Mouse (Mus musculus) ES-Bruce4 (cell line): ENCODE data around the gene Baiap2l1. TPM values are rescaled to one million over a fixed set of nuclear protein-coding genes. Genes with fewer than 3 reads are reported as not detected.

Source experiments
- H3K27ac ChIP-seq: 2 replicates; pipeline ENCODE4 v1.5.1; 2012; ENCODE audit warnings: low read length, inconsistent platforms; ENCODE audit not compliant: insufficient read depth
- H3K27me3 ChIP-seq: 2 replicates; pipeline ENCODE4 v1.6.1; 2012; ENCODE audit warnings: mild to moderate bottlenecking, low read length, inconsistent platforms; ENCODE audit not compliant: control insufficient read depth, poor library complexity, insufficient read depth, severe bottlenecking
- H3K36me3 ChIP-seq: 2 replicates; pipeline ENCODE4 v1.6.1; 2012; ENCODE audit warnings: inconsistent platforms, mild to moderate bottlenecking, low read length, moderate library complexity; ENCODE audit not compliant: control insufficient read depth, poor library complexity, insufficient read depth, severe bottlenecking
- H3K4me1 ChIP-seq: one replicate; pipeline ENCODE4 v1.8.1; 2011; ENCODE audit warnings: low read length; ENCODE audit not compliant: control insufficient read depth, insufficient read depth
- H3K4me3 ChIP-seq: 2 replicates; pipeline ENCODE4 v1.5.1; 2011; ENCODE audit warnings: low read depth, mild to moderate bottlenecking, low read length
- H3K9ac ChIP-seq: 2 replicates; pipeline ENCODE4 v1.6.1; 2012; ENCODE audit warnings: low read depth, mild to moderate bottlenecking, inconsistent platforms; ENCODE audit not compliant: poor library complexity, severe bottlenecking
- H3K9me3 ChIP-seq: replicated peaks from 2 replicates; pipeline ENCODE4 v1.6.1; 2012; ENCODE audit warnings: mild to moderate bottlenecking, low read length, inconsistent platforms; ENCODE audit not compliant: control insufficient read depth, poor library complexity, insufficient read depth, severe bottlenecking
- CTCF ChIP-seq: IDR thresholded peaks from one replicate; pipeline ENCODE4 v1.8.1; 2011; ENCODE audit warnings: low read depth, low read length
- EP300 ChIP-seq: IDR thresholded peaks from 2 replicates; pipeline ENCODE4 v1.6.1; 2011; ENCODE audit warnings: low read depth, low read length; ENCODE audit not compliant: insufficient read depth
- POLR2A ChIP-seq: IDR thresholded peaks from one replicate; pipeline ENCODE4 v1.8.1; 2011; ENCODE audit warnings: low read length; ENCODE audit not compliant: insufficient read depth
- polyA plus RNA-seq: library from polyadenylated mRNA; stranded (reverse); fragments of >200 nt; gene quantifications from 2 replicates; pipeline ENCODE4 v1.2.4, GENCODE M21; 2011; ENCODE audit warnings: low read depth; ENCODE audit not compliant: missing spikeins, insufficient read depth, insufficient read length

The Baiap2l1 gene
- polyA plus RNA-seq, 1 experiment: 18.2 TPM

DNA sequence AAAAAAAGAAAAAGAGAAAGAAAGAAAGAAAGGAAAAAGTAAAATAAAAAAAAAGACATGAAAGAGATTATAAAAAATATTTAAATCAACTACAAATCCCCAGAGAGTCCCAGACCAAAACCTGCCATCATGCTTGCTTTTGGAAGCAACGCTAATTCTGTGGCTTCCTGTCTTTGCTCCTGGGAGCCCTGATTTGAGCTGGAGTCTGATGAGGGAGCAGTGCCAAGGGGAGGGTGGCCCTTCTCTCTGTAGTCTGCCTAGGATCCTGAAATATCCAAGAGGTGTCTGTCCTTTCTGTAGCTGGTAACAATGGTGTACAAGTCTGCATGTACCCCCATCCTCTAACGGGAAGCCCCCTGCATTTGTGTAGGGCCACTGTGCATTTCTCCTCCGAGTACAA, 86.8 kb downstream of the Baiap2l1 start:
- no peak overlapping the region for H3K4me3 ChIP-seq
- TF ChIP-seq EP300 (no peak), CTCF (no peak), POLR2A (no peak)
- no peaks in the 10 kb centered on the region for H3K9me3 ChIP-seq
- no peaks in the 10 kb centered on the region for H3K27me3 ChIP-seq
- H3K36me3 ChIP-seq: 0 out of 2 replicates have a peak, but pooled peaks cover 2% of the 10 kb centered on the region
- H3K9ac ChIP-seq: no peak overlapping the region
- H3K4me1 ChIP-seq: no peaks in the 10 kb centered on the region
- H3K27ac ChIP-seq: no peak overlapping the region

DNA sequence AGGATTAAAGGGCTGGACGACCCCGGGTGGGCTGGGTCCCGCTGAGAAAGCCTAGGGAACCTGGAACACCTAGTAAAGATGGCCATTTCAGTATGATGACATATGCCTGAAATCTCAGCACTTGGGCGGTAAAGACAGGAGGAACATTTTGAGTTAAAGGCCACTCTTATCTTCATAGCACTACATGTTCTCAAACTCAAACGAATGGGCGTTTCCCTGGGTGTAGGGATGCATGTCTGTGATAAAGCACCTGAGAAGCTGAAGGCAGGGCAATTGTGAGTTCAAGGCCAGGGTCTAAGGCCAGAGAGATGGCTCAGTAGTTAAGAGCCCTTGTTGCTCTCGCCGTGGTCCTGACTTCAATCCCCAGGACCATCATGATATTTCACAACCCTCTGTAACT, 87.5 kb downstream of the Baiap2l1 start:
- Histone ChIP-seq H3K9me3 (no peaks in the 10 kb centered on the region), H3K9ac (no peak overlapping the region), H3K27me3 (no peaks in the 10 kb centered on the region), H3K4me1 (no peaks in the 10 kb centered on the region), H3K36me3 (0 out of 2 replicates have a peak, but pooled peaks cover 2% of the 10 kb centered on the region), H3K27ac (no peak overlapping the region), H3K4me3 (no peak overlapping the region)
- TF ChIP-seq POLR2A (no peak), EP300 (no peak), CTCF (no peak)

DNA sequence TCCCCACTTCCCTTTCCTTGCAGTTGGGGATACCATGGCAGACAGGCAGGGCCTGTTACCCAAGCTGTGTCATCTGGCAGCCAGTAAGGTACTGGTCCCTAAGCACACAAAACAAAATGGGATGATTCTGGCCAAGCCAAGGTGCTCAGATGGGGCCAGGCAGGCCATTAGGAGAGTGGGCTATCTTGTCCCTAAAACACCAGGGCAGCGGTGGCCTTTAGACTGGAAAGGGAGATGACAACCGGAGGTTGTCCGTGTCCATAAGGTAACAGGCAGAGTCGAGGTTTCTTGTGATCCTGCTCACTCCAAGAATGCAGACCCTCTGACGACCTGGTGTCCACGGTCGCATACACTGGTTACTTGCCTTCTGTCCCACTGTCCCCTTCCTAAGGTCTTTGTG, 88.0 kb downstream of the Baiap2l1 start:
- Histone ChIP-seq H3K27ac (no peak overlapping the region), H3K36me3 (0 out of 2 replicates have a peak, but pooled peaks cover 2% of the 10 kb centered on the region), H3K4me3 (no peak overlapping the region), H3K9ac (no peak overlapping the region), H3K4me1 (no peaks in the 10 kb centered on the region), H3K27me3 (no peaks in the 10 kb centered on the region), H3K9me3 (no peaks in the 10 kb centered on the region)
- TF ChIP-seq EP300 (no peak), POLR2A (no peak), CTCF (no peak)

DNA sequence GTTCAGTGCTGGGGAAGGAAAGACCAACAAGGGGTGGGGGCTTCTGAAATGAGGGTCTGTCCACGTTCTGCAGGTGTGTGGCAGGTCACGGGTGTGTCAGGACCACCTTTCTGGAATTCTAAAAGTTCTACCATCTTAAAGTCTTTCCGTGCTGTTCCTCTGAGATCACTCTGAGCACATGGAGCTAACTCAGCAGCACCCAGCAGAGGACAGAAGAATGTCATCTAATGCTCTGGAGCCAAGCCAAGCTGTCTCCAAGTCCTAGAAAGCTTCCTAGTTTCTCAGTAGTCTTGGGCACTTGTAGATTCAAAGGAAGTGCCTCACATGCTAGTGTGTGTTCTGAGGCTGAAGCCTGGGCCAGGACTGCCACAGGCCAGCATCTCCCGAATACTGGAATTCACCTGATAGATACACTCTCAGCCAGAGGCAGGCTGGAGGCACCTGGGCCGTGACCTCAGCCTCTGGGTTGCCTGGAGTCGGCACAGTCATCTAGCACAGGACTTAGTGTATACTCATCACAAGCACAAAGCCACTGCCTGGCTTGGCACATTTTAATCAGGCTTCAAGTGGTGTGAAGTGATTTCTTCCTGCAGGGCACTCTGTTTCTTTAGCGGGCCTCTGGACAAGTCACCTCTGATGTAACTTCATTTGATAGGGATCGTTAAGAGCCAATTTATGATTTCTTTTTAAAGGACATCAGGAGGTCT, 90.2 kb downstream of the Baiap2l1 start:
- Histone ChIP-seq H3K27ac (no peak overlapping the region), H3K9ac (no peak overlapping the region), H3K4me3 (no peak overlapping the region), H3K4me1 (peaks cover 4% of the 10 kb centered on the region), H3K36me3 (0 out of 2 replicates have a peak, but pooled peaks cover 2% of the 10 kb centered on the region), H3K9me3 (no peaks in the 10 kb centered on the region), H3K27me3 (no peaks in the 10 kb centered on the region)
- TF ChIP-seq EP300 (no peak), CTCF (no peak), POLR2A (no peak)

DNA sequence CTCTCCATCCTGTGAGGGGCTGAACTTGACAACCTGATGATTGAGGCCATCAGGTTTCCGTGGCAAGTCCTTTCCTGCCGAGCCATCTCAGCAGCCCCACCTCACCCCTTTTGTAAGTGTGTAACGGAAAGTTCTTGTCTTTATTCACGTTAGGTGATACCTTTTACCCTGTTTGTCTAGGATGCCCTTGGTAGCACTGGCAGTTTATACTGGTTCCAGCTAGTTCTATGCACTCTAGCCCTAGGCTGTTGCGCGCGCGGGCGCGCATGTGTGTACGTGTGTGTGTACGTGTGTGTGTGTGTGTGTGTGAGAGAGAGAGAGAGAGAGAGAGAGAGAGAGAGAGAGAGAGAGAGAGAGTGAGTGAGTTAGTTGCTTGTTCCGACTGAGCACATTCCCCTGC, 94.4 kb downstream of the Baiap2l1 start:
- peaks cover 12% of the 10 kb centered on the region for H3K4me1 ChIP-seq
- H3K27me3 ChIP-seq: no peaks in the 10 kb centered on the region
- H3K36me3 ChIP-seq: 0 out of 2 replicates have a peak, but pooled peaks cover 2% of the 10 kb centered on the region
- no peak overlapping the region for H3K4me3 ChIP-seq
- no peak overlapping the region for H3K9ac ChIP-seq
- no peaks in the 10 kb centered on the region for H3K9me3 ChIP-seq
- no peak overlapping the region for H3K27ac ChIP-seq
- no peak for TF ChIP-seq CTCF
- no peak for TF ChIP-seq EP300
- TF ChIP-seq POLR2A: no peak

DNA sequence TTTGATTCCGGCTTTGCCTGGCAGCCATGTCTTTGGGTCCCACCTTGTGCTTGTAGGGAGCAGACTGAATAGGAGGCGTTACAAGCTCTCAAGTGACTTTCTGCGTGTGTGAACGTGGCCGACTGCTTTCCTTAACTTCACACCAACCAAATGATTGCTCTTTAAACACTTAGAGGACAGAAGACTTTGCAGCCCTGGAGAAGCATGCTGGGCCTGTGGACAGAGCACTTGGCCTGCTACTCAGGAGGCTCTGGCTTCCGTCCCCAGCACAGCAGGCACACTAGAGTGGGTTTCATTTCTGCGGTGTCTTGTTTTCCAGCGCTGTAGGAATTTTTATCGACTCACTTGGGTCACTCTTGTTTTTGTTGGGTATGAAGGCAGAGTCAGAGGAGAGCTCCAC, 94.8 kb downstream of the Baiap2l1 start:
- H3K9me3 ChIP-seq: no peaks in the 10 kb centered on the region
- H3K4me1 ChIP-seq: peaks cover 12% of the 10 kb centered on the region
- no peak for TF ChIP-seq EP300
- TF ChIP-seq CTCF: no peak
- TF ChIP-seq POLR2A: no peak
- no peak overlapping the region for H3K4me3 ChIP-seq
- H3K27ac ChIP-seq: no peak overlapping the region
- no peak overlapping the region for H3K9ac ChIP-seq
- 0 out of 2 replicates have a peak, but pooled peaks cover 2% of the 10 kb centered on the region for H3K36me3 ChIP-seq
- no peaks in the 10 kb centered on the region for H3K27me3 ChIP-seq
